Mouse (Mus musculus) myocyte (in vitro differentiated cells): ENCODE data around the gene Dmrtb1.

ENCODE experiments used
- E2F4 ChIP-seq: IDR thresholded peaks from one replicate; pipeline ENCODE4 v1.6.1; 2011; ENCODE audit warnings: mild to moderate bottlenecking, control low read depth, moderate library complexity; ENCODE audit not compliant: insufficient read depth
- MAX ChIP-seq: IDR thresholded peaks from one replicate; pipeline ENCODE4 v1.6.1; 2011; ENCODE audit warnings: low read depth, mild to moderate bottlenecking, control low read depth
- MYOD1 ChIP-seq, 3 experiments: IDR thresholded peaks; one replicate each; pipeline ENCODE4 v1.6.1; 2011; ENCODE audit warnings: control low read depth in 2 of 3, low read depth in 2 of 3, mild to moderate bottlenecking in 2 of 3, moderate library complexity in 1 of 3; ENCODE audit not compliant: insufficient read length in 2 of 3, control insufficient read depth in 1 of 3
- MYOG ChIP-seq, 3 experiments: IDR thresholded peaks; one replicate each; pipeline ENCODE4 v1.6.1; 2011; ENCODE audit warnings: control low read depth in 2 of 3, low read depth in 2 of 3, mild to moderate bottlenecking in 2 of 3; ENCODE audit not compliant: insufficient read length in 2 of 3, control insufficient read depth in 1 of 3, insufficient read depth in 1 of 3
- POLR2A ChIP-seq: IDR thresholded peaks from one replicate; pipeline ENCODE4 v1.6.1; 2011; ENCODE audit warnings: low read depth, mild to moderate bottlenecking, control low read depth, moderate library complexity; ENCODE audit not compliant: insufficient read length
- POLR2AphosphoS2 ChIP-seq: IDR thresholded peaks from one replicate; pipeline ENCODE4 v1.6.1; 2011; ENCODE audit warnings: low read depth, control low read depth; ENCODE audit not compliant: insufficient read length
- REST ChIP-seq: IDR thresholded peaks from one replicate; pipeline ENCODE4 v1.6.1; 2011; ENCODE audit warnings: mild to moderate bottlenecking, control low read depth, moderate library complexity; ENCODE audit not compliant: insufficient read depth, insufficient read length
- SRF ChIP-seq: IDR thresholded peaks from one replicate; pipeline ENCODE4 v1.6.1; 2011; ENCODE audit warnings: low read depth; ENCODE audit not compliant: control insufficient read depth, insufficient read length
- TCF3 ChIP-seq: IDR thresholded peaks from one replicate; pipeline ENCODE4 v1.6.1; 2011; ENCODE audit warnings: low read depth, control low read depth; ENCODE audit not compliant: insufficient read length
- USF1 ChIP-seq: IDR thresholded peaks from one replicate; pipeline ENCODE4 v1.6.1; 2011; ENCODE audit warnings: low read depth, mild to moderate bottlenecking, control low read depth, moderate library complexity

- TF ChIP-seq TCF3: no peak
- TF ChIP-seq MYOD1 (IDR thresholded peaks at IDR 0.05; ENCODE audit: control insufficient read depth in 1 of 3, insufficient read length in 2 of 3, low read depth in 2 of 3): no peak
- TF ChIP-seq POLR2A: no peak
- no peak for TF ChIP-seq USF1
- no peak for TF ChIP-seq MAX
- TF ChIP-seq MYOG (IDR thresholded peaks at IDR 0.05; ENCODE audit: control insufficient read depth in 1 of 3, insufficient read depth in 1 of 3, insufficient read length in 2 of 3, low read depth in 2 of 3): no peak
- no peak for TF ChIP-seq E2F4
- TF ChIP-seq POLR2AphosphoS2: no peak
- no peak for TF ChIP-seq SRF
- TF ChIP-seq REST: no peak
Measured at GRCm38 (mm10) chr4:107683006-107683756, 849 bp downstream of the Dmrtb1 start.
